Mouse (Mus musculus) gastrocnemius, adult 2 months (tissue): ENCODE results near the gene Zfp738. TPM values are rescaled to one million over a fixed set of nuclear protein-coding genes. Genes with fewer than 3 reads are reported as not detected.
A peak's percentile ranks its signal among the peaks of the same experiment; 100 is the strongest.
"Not testable (repeated sequence)": the region's sequence is repeated elsewhere in the genome, so short reads cannot be mapped to it uniquely, and the experiment has no call there.

Source experiments
- DNase-seq: peaks from one replicate; pipeline ENCODE4 v3.0.0; 2022
- H3K27ac ChIP-seq: fragments of 200-600 bp; 2 replicates; pipeline ENCODE4 v1.8.1; 2022; ENCODE audit warnings: mild to moderate bottlenecking
- H3K4me3 ChIP-seq: fragments of 200-600 bp; 2 replicates; pipeline ENCODE4 v1.8.1; 2022; ENCODE audit warnings: mild to moderate bottlenecking, moderate library complexity
- CTCF ChIP-seq: fragments of 200-600 bp; IDR thresholded peaks from 2 replicates; pipeline ENCODE4 v1.8.1; 2022; ENCODE audit warnings: antibody characterized with exemption, mild to moderate bottlenecking, moderate library complexity
- intact Hi-C: fragments of 180-260 bp; cut with DNase I; formaldehyde crosslinking; loops from one replicate; pipeline ENCODE4 v1.15.1; 2025
- long read RNA-seq, 2 experiments: library from polyadenylated mRNA; stranded (forward); transcript quantifications; one replicate each; pipeline ENCODE4 v2.0.0; 2021
- total RNA-seq, 2 experiments: library from RNA; stranded (reverse); gene quantifications; 2 replicates each; pipeline ENCODE4 v1.2.3; 2021

Gene Zfp738
- total RNA-seq, result 1 to 10 TPM; 2.3 to 3.5 TPM
- long read RNA-seq, experiment 1, partial matches to known transcripts, result 0 of 1 reads
- long read RNA-seq, experiment 1, other reads (novel, unspliced or antisense), result 1 of 1 reads
- long read RNA-seq, experiment 2, partial matches to known transcripts, result 0 of 1 reads
- long read RNA-seq, experiment 2, other reads (novel, unspliced or antisense), result 1 of 1 reads

DNA sequence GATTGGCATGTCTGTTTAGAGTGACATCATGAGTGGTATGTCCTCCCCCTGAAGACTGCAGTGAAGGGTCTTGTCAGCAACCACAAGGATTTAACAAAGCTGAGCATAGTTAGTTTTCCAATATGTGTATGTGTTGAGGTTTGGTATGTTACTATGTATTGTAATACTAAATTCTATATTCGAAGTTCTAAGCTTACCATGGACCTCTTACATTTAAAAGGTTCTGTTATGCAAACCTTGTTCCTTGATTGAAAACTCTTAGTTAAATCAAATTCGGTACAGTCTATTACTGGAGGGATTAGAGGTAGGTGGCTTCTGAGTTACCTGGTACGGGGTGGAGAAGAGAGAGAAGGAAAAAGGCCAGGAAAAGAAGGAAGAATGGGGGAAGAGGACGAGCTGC is at the start of gene Zfp738:
TSS of gene Zfp738 (minus strand) at position 101 of the 400 bp plus-strand sequence.
- no peak for TF ChIP-seq CTCF
- no peak for DNase-seq
- intact Hi-C loops, result no loop called here
- Histone ChIP-seq H3K4me3 (no peak within 1 kb of the TSS), H3K27ac (no peak within 1 kb of the TSS)

DNA sequence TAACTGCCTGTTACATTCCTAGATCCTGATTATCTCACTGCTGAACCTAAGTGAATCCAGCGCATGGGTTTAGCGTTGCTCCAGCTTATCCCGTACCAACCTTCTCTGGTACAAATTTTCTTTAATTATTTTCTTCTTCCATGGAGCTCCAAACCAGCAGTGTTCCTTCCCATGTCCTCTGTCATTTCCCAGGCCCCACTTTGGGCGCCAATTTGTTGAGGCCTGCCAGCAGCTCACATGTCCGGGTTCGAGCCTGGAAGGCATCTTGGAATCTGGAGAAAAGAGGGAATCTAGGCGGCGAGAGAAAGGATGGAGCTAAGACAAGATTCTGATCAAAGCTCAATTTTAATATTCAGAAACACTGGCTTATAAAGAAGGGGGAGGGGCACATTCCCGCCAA is 47.5 kb upstream of the Zfp738 start:
- H3K4me3 ChIP-seq, intact Hi-C loops, DNase-seq, H3K27ac ChIP-seq: not testable (repeated sequence)

DNA sequence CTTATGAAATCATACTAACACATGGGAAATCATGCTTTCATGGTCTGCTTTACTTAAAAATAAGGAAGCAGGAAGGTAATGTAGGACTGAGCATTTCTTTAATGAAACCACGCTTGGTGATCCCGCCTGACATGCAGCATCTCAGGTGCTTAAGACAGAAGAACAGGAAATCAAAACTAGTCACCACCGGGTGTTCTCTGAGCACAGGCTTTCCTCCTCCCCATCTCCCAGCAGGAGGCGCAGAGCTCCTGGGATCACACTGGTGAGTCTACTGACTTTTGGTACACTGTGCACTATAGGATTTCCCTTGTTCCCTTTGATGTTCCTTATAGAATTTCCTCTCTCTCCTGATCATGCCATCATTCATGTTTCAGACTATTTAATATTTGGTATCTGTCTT is 42.6 kb upstream of the Zfp738 start:
- TF ChIP-seq CTCF, result peak; percentile 33; the same call in 1 of the 2 replicates
- DNase-seq, result not testable (repeated sequence)
- intact Hi-C loops, result loop anchor here (10.0 kb wide), 2 partner anchors 85 to 205 kb away; partner anchors contain the start of genes Gm26965, Zfp273 and Zfp87
- peak overlapping the region; percentile 86 for H3K27ac ChIP-seq
- H3K4me3 ChIP-seq, result peak overlapping the region; percentile 81

DNA sequence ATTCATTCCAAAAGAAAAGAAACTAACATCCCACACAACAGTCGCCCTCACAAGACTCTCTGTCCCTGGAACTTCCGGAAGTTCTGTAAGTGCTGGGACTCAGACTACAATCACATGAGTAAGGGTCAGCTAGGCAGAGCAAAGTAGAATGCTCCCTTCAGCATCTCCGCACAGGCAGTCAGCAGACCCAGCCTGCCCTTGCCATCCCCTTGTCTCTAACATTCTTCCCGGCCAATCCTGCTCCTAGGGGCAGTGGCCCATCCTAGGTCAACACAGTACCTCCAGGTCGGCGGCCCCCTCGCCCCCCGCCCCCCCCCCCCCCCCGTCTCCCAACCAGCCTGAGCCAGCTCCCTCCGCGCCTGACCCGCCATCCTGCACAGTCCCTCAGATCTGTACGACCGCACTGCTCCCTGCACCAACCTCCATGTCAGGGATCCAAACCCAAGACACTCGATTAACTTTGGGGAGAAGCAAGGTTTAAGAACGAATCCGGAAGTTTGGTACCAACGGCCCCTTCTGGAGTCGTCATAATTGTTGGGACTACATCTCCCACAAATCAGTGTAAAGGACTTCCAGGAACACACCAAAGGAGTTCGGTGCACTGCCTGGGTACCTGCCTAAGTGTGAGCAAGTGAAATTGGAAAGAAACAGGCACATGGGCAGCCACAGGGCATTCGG is 41.9 kb upstream of the Zfp738 start, which contains the start of gene Zfp65:
TSS of gene Zfp65 (minus strand) at position 533 of the 678 bp plus-strand sequence.
- TF ChIP-seq CTCF, result no peak
- DNase-seq, result peak; percentile 46
- intact Hi-C loops, result loop anchor here (10.0 kb wide), 2 partner anchors 86 to 204 kb away; partner anchors contain the start of genes Gm26965, Zfp273 and Zfp87

DNA sequence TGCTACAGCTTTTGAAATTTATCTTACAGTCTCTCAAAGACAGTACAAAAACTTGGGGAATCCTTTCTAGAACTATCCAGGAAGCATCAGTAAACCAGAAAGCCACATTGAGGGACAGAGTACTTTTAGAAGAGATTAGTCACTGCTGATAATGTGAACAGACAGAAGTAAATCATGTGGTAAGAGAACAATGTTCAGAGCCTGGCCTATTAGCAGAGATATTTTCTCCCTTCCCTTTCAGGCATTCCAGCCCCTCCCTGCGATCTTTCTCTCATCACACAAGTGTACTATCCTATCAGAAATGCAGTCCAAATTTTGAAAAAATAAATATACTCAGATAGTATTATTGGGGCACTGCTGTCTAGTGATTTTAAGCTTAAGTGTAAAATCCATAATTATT is 41.2 kb upstream of the Zfp738 start:
- intact Hi-C loops, result loop anchor here (10.0 kb wide), 2 partner anchors 87 to 203 kb away; partner anchors contain the start of genes Gm26965, Zfp273 and Zfp87
- peak overlapping the region; percentile 81 for H3K4me3 ChIP-seq

More for the DNA sequence above, 41.9 kb upstream of the Zfp738 start, which contains the start of gene Zfp65:
- Histone ChIP-seq H3K4me3 (peak within 1 kb of the TSS; percentile 81), H3K27ac (peak within 1 kb of the TSS; percentile 86)

DNA sequence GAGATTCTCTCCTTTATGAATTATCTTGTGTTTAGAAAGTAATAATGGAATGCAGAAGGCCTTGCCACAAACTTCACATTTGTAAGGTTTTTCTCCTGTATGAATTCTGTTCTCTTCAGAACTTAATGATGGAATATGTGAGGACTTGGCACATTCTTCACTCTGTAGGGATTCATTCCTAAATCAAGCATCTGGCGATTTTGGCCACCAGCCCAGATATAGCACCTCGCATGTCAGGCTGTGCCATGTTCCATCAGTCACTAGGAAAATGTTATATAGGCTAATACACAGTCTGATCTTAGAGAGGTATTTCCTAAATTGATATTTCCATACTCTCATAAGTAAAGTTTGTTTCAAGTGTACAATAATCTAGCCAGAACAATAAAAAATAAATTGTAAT is 38.5 kb upstream of the Zfp738 start:
- not testable (repeated sequence) for H3K4me3 ChIP-seq, DNase-seq, H3K27ac ChIP-seq
- intact Hi-C loops, result loop anchor here (2.0 to 10.0 kb wide), 3 partner anchors 43 to 201 kb away; partner anchors contain the start of genes Gm26965, Zfp273 and Zfp87

More for the DNA sequence above, 41.2 kb upstream of the Zfp738 start:
- no peak for DNase-seq
- TF ChIP-seq CTCF, result no peak
- H3K27ac ChIP-seq, result peak overlapping the region; percentile 86

DNA sequence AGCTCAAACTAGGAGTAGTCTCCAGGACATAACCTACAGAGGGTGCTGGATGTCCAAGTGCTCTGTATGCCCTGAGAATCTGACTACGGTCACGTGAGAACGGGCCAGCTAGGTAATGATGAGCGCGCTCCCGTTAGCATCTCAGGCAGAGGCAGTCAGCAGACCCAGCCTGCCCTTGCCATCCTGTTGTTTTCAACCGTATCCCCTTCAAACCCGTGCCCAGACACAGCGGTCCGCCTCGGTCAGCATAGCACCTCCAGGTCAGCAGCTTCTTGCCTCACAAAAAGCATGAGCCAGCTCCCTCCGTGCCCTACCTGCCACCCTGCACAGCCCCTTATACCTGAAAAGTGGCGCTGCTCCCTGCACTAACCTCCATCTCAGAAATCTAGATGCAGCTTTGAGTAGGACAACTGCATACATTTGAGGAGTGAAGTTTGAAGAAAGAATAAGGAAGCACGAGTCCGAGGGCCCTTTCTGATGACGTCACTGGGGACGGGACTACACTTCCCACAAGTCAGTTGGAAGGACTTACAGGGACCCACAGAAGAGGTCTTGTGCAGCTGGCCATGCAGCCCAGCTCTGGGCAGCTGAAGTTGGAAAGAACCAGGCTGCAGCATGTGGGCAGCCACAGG is 37.1 kb upstream of the Zfp738 start:
- no peak for TF ChIP-seq CTCF
- intact Hi-C loops, result loop anchor here (2.0 to 10.0 kb wide), 5 partner anchors 41 to 199 kb away; partner anchors contain the start of genes Gm26965, Gm49345, Zfp273 and Zfp729a
- H3K27ac ChIP-seq, result peak overlapping the region; percentile 88
- H3K4me3 ChIP-seq, result peak overlapping the region; percentile 94
- peak; percentile 88 for DNase-seq

DNA sequence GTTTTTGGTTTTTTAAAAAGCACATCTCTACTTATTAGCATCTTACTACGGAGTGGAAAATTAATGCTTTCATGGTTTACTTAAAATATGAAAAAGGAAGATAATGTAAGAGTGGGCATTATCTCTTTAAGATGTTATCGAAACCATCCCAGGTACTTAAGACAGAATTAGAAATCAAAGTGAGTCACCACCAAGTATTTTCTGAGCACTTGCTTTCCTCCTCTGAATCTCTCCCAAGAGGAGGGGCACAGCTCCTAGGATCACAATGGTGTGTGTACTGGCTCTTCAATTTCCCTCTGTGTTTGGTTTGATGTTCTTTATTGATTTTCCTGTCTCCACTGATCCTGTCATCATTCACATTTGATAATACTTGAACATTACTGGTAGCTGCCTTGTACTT is 3.0 kb downstream of the Zfp738 start:
- DNase-seq, result not testable (repeated sequence)
- H3K27ac ChIP-seq, result peak overlapping the region; percentile 87
- H3K4me3 ChIP-seq, result peak overlapping the region; percentile 78
- intact Hi-C loops, result loop anchor here (2.0 to 5.0 kb wide), 4 partner anchors 41 to 557 kb away; partner anchors contain the start of genes Gm49345 and Zfp729a

DNA sequence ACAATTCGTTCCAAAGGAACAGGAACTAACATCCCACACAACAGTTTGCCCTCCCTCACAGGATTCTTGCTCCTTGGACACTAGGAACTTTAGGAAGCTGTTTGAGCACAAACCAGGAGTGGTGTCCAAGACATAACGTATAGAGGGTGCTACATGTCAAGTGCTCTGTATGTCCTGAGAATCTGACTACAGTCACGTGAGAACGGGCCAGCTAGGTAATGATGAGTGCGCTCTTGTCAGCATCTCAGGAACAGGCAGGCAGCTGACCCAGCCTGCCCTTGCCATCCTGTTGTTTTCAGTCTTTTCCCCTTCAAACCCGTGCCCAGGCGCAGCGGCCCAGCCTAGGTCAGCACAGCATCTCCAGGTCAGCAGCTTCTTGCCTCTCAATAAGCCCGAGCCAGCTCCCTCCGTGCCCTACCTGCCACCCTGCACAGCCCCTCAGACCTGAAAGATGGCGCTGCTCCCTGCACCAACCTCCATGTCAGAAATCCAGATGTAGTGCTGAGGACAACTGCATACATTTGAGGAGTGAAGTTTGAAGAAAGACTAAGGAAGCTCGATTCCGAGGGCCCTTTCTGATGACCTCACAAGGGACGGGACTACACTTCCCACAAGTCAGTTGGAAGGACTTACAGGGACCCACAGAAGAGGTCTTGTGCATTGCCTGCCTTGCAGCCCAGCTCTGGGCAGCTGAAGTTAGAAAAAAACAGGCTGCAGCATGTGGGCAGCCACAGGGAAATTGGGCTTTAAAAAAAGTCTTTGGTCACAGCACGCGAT is 3.7 kb downstream of the Zfp738 start:
- Histone ChIP-seq H3K27ac (peak overlapping the region; percentile 87), H3K4me3 (peak overlapping the region; percentile 78)
- intact Hi-C loops, result loop anchor here (2.0 to 5.0 kb wide), 4 partner anchors 42 to 556 kb away; partner anchors contain the start of genes Gm49345 and Zfp729a
- DNase-seq, result peak; percentile 84

DNA sequence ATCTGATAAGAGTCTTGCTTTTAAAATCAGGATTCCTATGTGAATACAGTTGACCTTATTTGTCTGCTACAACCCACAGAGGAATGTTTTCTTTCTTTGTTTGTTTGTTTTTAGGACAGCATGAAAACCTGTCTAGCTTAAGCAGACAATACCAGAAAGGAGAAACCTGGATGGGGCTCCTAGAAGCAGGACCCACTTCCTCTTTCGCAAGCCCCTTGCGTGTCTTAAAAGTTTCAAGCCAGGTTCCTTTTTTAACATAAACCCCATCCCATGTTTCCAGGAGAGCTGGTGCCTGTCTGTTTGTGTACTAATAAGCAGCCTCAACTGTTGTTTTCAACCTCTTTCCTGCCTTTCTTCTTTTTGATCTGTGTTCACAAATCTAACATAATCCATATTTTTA is 12.0 kb downstream of the Zfp738 start:
- TF ChIP-seq CTCF, result no peak
- H3K4me3 ChIP-seq, result no peak overlapping the region
- intact Hi-C loops, result no loop called here
- H3K27ac ChIP-seq, result no peak overlapping the region
- no peak for DNase-seq

DNA sequence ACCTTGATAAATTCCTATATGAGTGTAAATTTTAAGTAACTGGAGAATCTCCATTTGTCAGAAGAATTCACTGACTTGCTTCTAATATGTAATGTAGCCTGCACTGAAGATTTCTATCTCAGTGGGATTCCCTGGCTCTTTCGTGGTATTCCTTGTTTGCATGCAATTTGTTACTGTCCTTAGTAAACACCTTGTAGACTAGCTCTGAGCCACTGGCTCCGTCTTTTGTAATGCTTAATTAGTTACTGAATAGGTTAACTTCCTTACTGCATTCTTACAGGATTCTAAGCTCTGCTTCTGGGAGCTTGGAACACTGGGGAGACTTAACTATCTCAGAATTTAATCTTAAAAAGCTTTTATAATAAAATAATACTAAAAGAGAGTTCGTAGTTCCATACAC is 34.4 kb downstream of the Zfp738 start:
- Histone ChIP-seq H3K27ac (no peak overlapping the region), H3K4me3 (no peak overlapping the region)
- no peak for TF ChIP-seq CTCF
- intact Hi-C loops, result no loop called here
- no peak for DNase-seq
